Mouse (Mus musculus) ovary, postnatal 14 days (tissue): Measurements from ENCODE around the gene Cobll1.
A peak's percentile ranks its signal among the peaks of the same experiment; 100 is the strongest.
"Not testable (repeated sequence)": the region's sequence is repeated elsewhere in the genome, so short reads cannot be mapped to it uniquely, and the experiment has no call there.

Experiments used
- DNase-seq: peaks from one replicate; pipeline ENCODE4 v3.0.0; 2022; ENCODE audit warnings: low spot score

The Cobll1 gene

GRCm38 (mm10) chr2:65238964-65239570 is at the start of gene Cobll1:
Cobll1 (minus strand) TSS chr2:65239403.
- peak; percentile 43 for DNase-seq

- no peak for DNase-seq
These were observed 49.5 kb upstream of the Cobll1 start for GRCm38 (mm10) chr2:65288696-65289095.

- DNase-seq, result no peak
These were observed 46.2 kb upstream of the Cobll1 start for GRCm38 (mm10) chr2:65285380-65285779.

- no peak for DNase-seq
These were observed 43.8 kb upstream of the Cobll1 start for GRCm38 (mm10) chr2:65282979-65283378.

GRCm38 (mm10) chr2:65279029-65279690 is 40.0 kb upstream of the Cobll1 start:
- no peak for DNase-seq

GRCm38 (mm10) chr2:65275443-65276061 is 36.3 kb upstream of the Cobll1 start:
- DNase-seq, result no peak

- no peak for DNase-seq
These were observed 34.7 kb upstream of the Cobll1 start for GRCm38 (mm10) chr2:65273910-65274309.

GRCm38 (mm10) chr2:65268731-65269130 is 29.5 kb upstream of the Cobll1 start:
- DNase-seq, result no peak

- DNase-seq, result no peak
These were observed 28.6 kb upstream of the Cobll1 start for GRCm38 (mm10) chr2:65267834-65268233.

GRCm38 (mm10) chr2:65266576-65267299 is 27.5 kb upstream of the Cobll1 start:
- no peak for DNase-seq

GRCm38 (mm10) chr2:65262251-65262650 is 23.0 kb upstream of the Cobll1 start:
- no peak for DNase-seq

- DNase-seq, result not testable (repeated sequence)
These were observed 21.6 kb upstream of the Cobll1 start for GRCm38 (mm10) chr2:65260828-65261227.

- no peak for DNase-seq
These were observed 21.2 kb upstream of the Cobll1 start for GRCm38 (mm10) chr2:65260400-65260799.

GRCm38 (mm10) chr2:65257446-65257845 is 18.2 kb upstream of the Cobll1 start:
- no peak for DNase-seq

GRCm38 (mm10) chr2:65256494-65257254 is 17.5 kb upstream of the Cobll1 start:
- DNase-seq, result no peak

- DNase-seq, result no peak
These were observed 11.4 kb upstream of the Cobll1 start for GRCm38 (mm10) chr2:65250589-65251104.

GRCm38 (mm10) chr2:65249575-65249974 is 10.4 kb upstream of the Cobll1 start:
- DNase-seq, result no peak

GRCm38 (mm10) chr2:65240173-65240745 is 1.1 kb upstream of the Cobll1 start:
- DNase-seq, result no peak

- peak; percentile 56 for DNase-seq
These were observed 836 bp downstream of the Cobll1 start for GRCm38 (mm10) chr2:65238171-65238963.

- no peak for DNase-seq
These were observed 1.5 kb downstream of the Cobll1 start for GRCm38 (mm10) chr2:65237610-65238170.
